Mouse (Mus musculus) embryonic fibroblast, embryonic 13.5 days (primary cell): Measurements from ENCODE around the gene Gm49373.

Source experiments
- CTCF ChIP-seq: IDR thresholded peaks from 2 replicates; pipeline ENCODE4 v1.5.1; 2011; ENCODE audit warnings: mild to moderate bottlenecking, control low read depth, low read length, moderate library complexity, borderline replicate concordance; ENCODE audit not compliant: insufficient read depth
- POLR2A ChIP-seq: IDR thresholded peaks from 2 replicates; pipeline ENCODE4 v1.6.1; 2011; ENCODE audit warnings: low read depth, mild to moderate bottlenecking, control low read depth, low read length, moderate library complexity

- TF ChIP-seq CTCF (no peak), POLR2A (no peak)
Observed at GRCm38 (mm10) chr9:21100447-21101161, 27.7 kb upstream of the Gm49373 start.
